Mouse (Mus musculus) cortical plate, adult 2 months (tissue): ENCODE data around the gene Evi5.

Source experiments
- CTCF ChIP-seq: fragments of 200-500 bp; IDR thresholded peaks from 2 replicates; pipeline ENCODE4 v1.5.1; 2011; ENCODE audit warnings: mild to moderate bottlenecking, control low read depth, low read length; ENCODE audit not compliant: insufficient read depth; ENCODE audit errors: extremely low read depth
- POLR2A ChIP-seq: fragments of 200-500 bp; IDR thresholded peaks from 2 replicates; pipeline ENCODE4 v1.6.1; 2011; ENCODE audit warnings: mild to moderate bottlenecking, low read length, control low read depth; ENCODE audit not compliant: insufficient read depth; ENCODE audit errors: extremely low read depth

- no peak for TF ChIP-seq CTCF
- no peak for TF ChIP-seq POLR2A
Measured at GRCm38 (mm10) chr5:107908514-107909110, 33.7 kb upstream of the Evi5 start.
